Mouse (Mus musculus): ENCODE results near the gene Gjc1.
A peak's percentile ranks its signal among the peaks of the same experiment; 100 is the strongest.

Gjc1 gene

DNA sequence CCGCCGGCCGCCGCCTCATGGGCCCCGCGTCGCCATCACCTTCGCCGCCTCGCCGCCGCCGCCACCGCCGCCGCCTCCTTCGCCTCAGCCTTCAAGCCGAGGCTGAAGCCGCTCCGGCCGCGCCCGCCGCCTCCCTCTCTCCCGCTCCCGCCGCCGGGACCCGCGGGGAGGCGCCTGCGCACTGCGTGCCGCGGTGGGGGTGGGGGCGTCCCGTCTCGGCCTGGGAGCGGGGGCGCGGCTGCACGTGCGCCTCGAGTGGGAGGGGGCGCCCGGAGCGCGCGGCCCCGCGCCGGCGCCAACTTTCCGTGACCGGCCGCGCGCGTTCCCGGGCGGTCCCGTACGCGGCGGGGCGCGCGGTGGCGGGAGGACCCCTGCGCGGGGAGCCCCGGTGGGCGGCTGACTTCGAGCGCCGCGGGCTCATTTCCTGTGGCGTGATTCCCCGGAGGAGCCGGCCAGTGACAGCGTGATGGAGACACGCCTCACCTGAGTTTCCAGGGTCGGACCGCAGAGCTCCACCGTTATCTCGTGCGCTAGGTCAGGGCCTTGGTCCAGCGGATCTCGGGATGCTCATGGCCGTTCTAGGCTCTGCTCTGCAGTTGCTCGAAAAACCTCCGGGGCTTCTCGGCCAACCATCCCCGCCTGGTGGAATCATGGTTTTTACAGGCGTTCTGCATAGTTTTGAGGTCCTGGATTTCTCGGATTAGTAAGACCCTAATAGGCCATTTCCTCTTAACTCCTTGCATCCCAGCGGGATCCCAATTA, at the start of gene Gjc1:
TSS of gene Gjc1 (minus strand) at position 680 of the 762 bp plus-strand sequence.
- peak; percentile 4 for DNase-seq (ENCODE audit: low spot score)

DNA sequence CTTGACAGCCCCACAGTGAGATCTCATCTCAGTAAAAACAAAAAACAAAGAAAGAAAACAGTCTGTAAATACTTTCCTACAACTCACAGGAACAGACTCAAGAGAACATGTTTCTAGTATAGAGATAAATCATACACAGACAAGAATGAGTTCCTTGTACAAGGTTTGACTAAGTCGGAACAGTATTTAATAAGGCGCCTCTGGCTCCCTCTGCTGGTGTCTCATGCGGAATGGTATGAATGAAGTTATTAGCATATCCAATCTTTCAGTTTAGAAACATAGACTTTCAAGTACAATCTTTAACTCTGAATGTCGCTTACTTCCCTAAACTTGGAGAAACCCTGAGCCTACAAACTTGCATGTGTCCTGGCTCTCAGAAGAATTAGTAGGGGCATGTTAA, 44.8 kb upstream of the Gjc1 start:
- DNase-seq (ENCODE audit: low spot score) = peak; percentile 18

DNA sequence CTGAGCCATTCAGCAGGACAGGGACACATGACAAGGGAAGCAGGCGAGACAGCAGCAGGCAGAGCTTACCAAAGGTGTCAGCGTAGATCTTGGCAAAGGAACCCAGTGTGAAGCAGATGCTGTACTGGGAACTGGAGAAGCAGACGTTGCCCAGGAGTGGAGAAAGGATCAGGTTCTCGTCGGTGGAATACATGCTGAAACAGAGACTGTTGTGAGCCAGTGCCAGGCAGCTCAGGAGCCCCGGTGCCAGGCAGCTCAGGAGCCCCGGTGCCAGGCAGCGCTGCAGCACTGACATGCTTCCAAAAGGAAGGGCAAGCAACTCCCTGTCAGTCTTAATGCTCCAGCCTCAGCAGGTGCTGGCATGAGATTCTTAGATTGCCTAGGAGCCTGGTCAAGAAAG, 40.4 kb upstream of the Gjc1 start:
- no peak for DNase-seq (ENCODE audit: low spot score)

DNA sequence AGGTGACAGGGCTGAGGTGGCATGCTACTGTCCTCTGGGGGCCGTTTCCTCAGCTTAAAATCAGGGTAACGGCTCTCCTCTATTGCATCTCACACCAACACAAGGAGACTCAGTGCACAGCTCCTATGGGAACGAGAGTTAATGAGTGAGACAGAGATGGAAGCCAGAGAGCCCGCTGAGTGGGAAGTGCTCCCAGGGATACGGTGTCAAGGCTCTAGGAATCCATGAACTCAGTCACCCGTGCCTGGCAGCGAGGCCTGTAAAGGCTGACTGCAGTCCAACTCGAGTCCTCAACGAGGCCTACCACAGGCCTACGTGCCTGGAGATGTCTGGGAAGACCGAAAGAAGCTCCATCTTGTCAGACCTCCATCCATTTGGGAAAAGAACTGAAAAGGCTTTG, 39.5 kb upstream of the Gjc1 start:
- no peak for DNase-seq (ENCODE audit: low spot score)

DNA sequence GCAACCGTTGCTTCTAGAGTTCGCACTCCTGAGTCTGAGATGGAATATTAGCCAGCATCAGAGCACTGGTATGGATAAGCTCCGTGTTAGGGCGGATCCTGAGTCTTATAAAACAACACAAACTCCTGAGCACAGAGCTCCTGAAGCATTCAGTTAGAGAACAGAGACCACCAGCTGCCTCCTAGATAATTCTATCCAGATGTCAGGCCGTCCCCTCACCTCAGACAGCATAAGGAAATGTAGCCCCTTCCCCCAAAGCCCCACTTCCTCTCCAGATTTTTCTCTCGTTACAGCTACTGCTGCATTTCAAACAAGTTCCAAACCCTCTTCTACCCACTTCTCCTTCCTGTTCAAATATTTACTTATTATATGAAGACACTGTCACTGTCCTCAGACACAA, 36.4 kb upstream of the Gjc1 start:
- DNase-seq (ENCODE audit: low spot score) = no peak

DNA sequence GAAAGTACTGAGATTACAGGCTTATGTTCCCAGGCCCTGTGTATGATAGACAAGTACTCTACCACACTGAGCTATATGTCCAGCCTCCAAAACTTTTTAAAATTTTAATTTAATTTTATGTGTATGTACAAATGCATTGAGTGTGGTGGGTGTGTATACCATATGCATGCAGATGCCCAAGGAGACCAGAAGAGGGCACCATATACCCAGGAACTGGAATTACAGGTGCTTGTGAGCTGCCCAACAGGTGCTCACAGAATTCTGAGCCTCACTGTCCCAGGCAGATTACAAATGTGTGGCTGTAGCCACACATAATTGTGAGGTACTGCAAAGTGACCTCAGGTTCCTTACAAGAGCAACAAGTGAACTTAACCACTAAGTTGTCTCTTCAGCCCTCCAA, 34.3 kb upstream of the Gjc1 start:
- no peak for DNase-seq (ENCODE audit: low spot score)

DNA sequence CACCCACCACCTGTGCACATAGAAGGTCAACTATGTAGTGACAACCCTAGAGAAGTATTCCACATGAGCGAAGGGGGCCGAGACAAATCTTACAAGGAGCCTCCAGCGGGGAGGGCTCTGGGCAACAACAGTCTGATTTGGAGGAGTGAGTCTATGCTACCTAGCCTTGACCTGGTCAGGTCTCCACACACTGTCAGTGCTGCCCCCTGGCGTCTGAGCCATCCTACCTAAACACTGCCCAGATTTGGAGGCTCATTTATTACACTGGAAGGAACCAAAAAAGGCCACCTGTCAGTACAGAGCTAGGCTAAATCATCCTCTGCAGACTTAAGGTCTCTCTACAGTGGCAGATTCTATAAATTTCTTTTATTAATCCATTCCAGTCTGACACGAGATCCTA, 32.4 kb upstream of the Gjc1 start:
- peak; percentile 8 for DNase-seq (ENCODE audit: low spot score)

DNA sequence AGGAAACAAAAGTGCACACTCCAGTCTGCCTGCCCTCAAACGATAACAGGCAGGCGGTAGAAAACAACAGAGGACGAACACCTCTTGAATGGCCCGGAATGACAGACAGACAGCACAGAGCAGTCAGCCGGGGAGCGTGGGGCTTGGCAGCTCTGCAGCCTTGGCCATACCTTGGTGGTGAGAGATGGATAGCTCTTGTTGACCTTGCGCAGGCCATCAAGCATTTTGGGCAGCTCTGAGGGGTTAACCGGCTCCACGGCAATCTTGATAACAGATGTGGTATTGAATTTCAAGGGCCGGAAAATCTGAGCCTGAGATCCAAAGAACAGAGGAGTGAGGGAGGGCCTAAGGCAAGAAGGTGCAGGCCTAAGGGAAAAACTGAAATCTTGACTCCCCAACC, 26.4 kb upstream of the Gjc1 start:
- no peak for DNase-seq (ENCODE audit: low spot score)

DNA sequence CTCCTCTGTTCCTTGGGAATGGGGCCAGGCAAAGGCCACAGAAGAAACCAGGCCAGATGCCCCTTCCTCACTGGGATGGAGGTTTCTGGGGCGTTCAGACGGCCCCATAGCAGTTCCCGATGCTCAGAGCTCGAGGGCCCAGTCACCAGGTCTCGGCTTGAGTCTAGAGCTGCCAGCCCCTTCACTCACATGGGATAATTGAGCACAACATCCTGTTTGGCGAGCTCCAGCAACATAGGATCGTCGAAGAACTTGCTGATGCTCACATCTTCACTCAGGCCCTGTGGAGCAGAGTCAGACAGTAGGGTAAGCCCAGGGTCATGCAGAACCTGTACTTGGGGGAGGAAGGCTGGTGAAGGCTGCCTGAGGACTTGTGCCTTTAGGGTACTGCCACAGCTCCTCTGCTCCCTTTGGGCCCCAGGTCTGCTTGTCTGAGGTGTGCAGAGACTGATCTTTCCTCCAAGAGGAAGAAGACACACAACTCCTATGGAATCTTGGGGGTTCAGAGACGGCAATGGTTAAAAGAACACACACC, 19.2 kb upstream of the Gjc1 start:
- no peak for DNase-seq (ENCODE audit: low spot score)

DNA sequence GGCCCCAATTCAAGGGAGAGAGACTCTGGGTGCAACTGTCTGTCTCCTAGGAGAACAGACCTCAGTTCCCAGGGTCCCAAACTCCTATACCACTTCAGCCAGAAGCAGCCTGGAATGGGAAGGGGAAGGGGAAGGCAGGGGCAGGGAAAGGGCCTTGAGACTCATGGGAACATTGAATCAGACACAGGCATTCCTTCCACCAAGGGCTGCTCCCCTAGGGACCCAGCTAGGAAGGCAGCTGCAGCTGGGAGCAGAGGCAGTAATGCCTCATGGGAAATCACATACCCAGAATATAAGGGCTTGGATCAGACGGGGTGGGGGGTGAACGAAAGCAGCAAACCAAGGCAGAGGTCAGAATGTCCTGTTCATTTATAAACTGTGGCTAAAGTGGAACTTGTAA, 18.6 kb upstream of the Gjc1 start:
- DNase-seq (ENCODE audit: low spot score) = no peak

DNA sequence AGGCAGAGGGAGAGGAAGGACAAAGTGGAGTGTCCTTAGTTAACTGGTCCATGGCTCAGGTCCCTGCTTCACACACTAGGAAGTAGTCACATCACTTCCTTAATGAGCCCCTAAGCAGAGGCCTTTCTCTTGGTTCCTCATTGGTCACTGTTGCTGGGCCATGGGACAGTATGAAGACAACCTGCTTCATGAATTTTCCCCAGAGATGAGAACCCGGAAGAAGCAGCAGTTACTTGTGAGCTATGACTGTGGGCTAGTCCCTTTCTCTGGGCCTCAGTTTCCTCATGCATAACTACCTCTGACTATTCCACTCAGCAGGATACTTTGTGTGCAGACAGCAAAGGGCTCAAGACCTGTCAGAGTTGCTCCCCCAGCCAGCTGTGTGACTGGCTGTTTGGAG, 17.9 kb upstream of the Gjc1 start:
- no peak for DNase-seq (ENCODE audit: low spot score)

DNA sequence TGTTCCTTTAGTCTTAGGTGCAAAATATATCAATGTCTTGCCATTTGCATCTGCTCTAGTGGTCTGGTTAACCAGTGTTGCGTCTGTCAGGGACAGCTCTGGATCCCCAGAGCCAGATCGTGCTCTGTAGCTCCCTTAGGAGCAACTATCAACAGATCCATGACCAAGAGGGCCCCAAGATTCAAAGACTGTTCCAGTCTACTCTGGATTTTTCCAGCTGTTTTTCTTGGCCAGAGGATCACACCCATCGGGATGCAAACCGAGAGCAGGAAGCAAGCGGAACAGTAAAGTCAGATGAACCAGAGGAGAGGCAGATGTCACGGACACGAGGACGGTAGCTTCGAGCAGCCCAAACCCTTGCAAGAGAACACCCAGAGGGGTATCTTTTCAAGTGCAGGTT, 16.6 kb upstream of the Gjc1 start:
- DNase-seq (ENCODE audit: low spot score) = no peak

DNA sequence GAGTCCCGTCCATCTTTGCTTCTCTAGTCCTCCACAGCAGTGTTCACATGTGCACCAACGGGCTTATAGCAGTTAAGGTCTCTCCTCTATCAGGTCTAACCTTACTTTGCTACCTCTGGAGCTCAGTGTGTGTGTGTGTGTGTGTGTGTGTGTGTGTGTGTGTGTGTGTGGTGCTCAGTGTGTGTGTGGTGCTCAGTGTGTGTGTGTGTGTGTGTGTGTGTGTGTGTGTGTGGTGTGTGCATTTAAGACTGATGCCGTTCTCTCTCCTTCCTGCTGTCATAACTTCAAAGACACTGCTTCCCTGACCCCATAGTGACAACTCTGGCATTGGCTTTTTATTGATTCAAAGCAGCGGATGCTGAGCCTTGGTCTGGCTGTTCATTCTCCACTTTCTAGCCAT, 16.0 kb upstream of the Gjc1 start, which contains the start of gene Higd1b:
TSS of gene Higd1b (plus strand) at position 301 of the 400 bp plus-strand sequence.
- no peak for DNase-seq (ENCODE audit: low spot score)

DNA sequence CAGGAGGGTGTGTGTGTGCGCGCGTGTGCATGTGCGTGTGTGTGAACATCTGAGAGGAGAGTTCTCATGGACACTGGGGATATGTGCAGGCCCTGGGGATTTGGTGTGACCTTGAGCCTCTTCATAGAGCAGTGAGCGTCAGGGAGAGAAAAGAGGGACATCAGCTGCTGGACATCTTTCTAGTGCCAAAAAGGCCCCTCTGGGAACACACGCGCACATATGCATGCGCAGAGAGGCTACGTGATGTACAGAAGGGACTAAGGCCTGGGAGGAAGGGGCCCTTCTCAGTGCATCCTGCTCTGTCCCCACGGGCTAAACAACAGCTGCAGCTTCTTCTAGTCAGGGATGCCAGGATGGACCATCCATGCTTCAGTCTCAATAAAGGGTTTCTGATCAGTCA, 14.7 kb upstream of the Gjc1 start:
- no peak for DNase-seq (ENCODE audit: low spot score)

DNA sequence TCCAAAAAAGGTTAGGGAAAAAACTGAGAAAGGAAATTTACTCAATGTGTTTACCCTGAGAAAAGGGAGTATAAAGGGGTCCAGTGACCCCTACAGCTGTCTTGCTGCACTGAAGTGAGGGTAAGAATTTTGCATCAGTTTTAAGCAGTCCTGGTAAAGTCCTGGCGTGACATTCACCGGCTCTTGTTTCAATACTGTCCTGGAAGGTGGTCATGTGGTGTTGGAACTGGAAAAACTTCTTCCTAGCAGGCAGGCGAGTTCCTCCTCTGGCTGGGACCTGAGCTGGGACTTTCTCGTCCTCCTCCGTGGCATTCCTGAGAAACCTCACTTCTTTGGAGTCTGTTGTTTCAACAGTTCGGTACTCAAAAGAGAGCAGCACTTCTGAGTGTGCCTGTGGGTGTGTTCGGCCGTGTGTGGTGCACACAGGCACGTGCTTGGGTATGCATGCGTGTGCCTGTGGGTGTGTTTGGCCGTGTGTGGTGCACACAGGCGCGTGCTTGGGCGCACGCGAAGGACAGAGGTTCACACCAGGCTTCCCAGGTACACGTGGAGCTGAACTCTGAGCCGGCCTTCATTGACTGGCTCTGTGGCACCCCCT, 13.3 kb upstream of the Gjc1 start:
- DNase-seq (ENCODE audit: low spot score) = no peak

DNA sequence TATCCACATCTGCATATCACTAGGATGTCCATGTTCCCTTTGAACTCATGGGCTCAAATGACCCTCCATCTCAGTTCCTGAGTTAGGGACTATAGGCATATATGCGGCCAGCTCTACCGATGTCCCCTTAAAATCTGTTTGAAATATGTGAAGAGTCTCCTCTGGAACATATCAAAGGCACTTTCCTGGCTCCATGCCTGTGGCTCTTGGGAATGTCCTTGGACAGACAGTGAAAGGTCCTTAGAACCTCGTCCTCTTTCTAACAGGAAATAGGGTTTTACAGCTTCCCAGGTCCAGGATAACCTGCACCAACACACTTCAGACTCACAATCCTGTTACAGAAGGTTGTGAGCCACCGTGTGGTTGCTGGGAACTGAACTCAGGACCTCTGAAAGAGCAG, 10.8 kb upstream of the Gjc1 start:
- no peak for DNase-seq (ENCODE audit: low spot score)

DNA sequence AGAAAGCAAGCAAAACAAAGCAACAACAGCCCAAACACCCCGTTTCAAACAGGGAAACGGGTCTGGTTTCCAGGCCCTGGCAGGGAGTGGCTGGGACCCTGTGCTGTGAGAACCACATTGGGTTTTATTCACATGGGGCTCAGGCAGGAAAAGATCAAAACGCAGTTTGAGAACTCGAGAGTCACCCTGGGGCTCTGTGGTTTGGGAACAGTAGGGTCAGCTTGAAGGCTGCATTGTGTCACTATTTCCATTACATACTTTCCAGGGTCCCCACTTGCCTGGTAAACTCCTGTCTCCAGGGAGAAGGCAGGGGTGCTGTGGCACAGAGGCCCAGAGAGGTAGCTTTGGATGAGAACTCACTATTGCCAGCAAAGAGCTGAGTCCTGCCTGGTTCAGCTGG, 7.6 kb upstream of the Gjc1 start:
- no peak for DNase-seq (ENCODE audit: low spot score)

DNA sequence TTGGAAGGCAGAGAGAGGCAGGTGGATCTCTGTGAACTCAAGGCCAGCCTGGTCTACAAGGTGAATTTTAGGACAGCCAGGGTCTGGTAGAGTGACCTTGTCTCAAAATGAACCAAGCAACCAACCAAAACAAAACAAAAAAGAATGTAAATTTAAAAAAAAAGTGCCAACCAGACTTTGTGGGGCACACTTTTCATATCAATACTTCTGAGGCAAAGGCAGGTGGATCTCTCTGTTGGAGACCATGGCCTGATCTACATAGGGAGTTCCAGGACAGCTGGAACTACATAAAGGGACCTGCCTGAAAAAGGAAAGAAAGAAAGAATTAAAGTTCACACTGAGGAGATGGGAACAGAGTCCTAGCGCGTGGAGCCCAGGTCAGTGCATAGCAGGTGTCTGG, 7.0 kb upstream of the Gjc1 start:
- DNase-seq (ENCODE audit: low spot score) = no peak

DNA sequence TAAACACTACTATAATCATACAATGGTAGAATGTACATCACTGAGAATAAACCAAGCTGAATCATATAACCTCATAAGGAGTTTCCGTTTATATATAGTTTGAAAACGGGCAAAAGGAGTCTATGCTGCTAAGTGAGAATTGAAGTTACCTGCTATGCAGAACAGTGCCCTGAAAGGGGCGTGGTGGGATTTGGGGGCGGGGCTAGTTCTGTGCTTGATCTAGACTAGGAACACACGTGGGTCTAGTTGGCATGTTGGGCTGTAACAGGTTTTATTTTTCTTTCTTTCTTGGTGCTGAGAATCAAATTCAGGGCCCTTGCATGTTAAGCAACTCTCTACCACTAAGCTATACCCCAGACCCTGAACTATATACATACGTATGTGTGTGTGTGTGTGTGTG, 1.7 kb upstream of the Gjc1 start:
- peak; percentile 23 for DNase-seq (ENCODE audit: low spot score)

DNA sequence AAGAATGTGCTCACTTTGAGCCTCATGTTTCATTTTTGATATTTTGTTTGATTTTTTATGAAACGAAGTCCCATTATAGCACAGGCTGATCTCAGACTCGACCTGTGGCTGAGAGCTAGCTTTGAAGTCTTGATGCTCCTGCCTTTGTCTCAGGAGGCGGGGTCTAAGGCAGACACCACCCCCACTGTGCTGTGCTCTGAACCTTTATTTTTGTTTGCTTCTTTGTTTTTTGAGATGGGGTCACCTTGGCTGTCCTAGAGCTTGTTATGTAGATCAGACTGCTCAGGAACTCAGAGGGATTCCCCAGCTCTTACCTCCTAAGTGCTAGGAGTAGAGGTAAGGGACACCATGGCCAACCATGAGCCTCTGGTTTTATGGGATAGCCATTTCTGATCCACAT, 932 bp upstream of the Gjc1 start:
- no peak for DNase-seq (ENCODE audit: low spot score)

DNA sequence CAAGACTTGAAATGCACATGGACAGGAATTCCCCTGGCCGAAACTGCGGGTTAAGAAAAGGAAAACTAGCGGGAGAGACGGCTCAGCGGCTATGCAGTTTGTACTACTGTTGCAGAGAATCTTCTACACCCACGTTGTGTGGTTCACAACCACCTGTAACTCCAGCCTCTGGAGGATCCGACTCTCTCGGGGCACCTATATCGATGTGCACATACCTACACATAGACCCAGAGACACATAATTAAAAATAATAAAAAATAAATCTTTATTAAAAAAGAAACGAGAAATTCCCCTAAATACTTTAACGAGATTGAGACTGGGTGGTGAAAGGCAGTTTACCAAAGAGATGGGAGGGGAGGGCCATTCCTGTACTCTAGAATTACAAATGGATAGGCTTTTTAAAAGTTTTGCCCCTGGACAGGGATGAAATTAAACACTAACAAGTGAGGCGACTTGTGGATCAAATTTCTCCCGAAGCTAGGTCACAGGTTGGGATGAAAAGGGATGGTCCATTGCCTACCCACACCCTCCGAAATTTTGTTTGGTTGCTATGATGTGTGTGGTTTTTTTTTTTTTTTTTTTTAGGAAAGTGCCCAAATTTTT, 384 bp upstream of the Gjc1 start:
- DNase-seq (ENCODE audit: low spot score) = no peak

DNA sequence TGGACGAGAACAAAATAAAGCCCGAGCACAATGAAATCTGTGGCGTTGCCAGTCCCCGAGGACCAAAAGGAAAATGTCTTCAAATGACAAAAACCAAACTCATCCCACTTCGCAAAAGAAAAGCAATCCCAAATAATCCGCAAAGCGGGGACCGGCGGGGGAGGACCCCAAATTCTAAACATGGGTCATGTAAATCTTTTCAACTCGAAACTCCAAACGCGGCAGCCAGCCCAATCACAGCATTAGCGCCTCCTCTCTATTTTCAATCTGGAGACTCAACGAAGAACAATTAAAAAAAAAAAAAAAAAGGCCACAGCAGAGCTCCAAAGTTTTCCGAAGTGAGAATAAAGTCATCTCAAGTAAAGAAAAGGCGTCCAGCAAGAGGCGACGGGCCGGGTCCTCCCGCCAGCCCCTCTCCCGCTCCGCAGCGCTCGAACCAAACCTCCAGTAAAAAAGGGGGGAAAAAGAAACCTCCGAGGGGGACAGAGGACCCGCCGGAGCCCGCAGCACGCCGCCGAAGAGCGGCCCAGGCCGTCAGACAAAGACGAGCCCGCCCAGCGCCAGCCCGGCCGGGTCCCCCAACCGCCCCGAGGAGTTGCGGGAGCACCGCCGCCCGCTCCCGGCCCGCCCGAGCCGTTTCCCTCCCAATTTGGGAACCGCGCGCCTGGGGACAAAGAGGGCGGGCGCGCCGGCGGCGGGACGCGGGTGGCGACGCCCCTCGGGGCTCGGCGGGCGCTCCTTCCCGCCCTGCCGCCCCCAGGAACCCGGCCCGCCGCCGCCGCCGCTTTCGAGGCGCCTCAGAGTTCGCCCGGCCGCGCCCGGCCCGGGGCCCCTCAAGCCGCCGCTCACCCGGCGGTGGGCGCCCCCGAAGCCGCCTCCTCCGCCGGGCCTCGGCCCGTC, 1.1 kb downstream of the Gjc1 start:
- no peak for DNase-seq (ENCODE audit: low spot score)
